ENCODE assay signal across 8 mouse cellular contexts in the genomic region with DNA sequence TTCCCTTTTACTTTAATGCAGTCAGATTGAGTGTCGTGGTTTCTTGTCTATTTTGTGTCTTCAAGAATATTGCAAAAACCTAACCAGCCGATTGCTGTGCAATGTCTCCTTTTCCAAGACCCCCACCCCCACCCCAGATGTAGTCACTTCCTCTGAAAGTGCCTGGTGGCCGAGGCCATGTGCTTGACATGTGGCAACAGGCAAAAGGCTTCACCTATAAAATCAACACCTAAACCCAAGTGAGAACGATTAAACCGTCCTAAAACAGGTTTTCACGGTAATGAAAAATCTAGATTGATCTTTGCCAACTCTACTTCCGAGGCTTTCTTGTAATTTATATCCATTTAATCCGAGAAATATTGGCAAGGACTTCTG. TPM values are rescaled to one million over a fixed set of nuclear protein-coding genes. Genes with fewer than 3 reads are reported as not detected.
DNase-seq lines count a peak whose midpoint lies in the region; ATAC-seq and TF ChIP-seq lines count a peak whose summit lies in the region.

No protein-coding gene starts in this region.

- no peaks in the 10 kb centered on the region for H3K9me3 ChIP-seq in intestine, embryonic 15.5 days
- no peaks in the 10 kb centered on the region for H3K9me3 ChIP-seq in midbrain, postnatal 0 days (ENCODE audit: low read length)

- H3K27ac ChIP-seq in spleen, adult 2 months (ENCODE audit: insufficient read depth, low read length): peak overlapping the region; percentile 98
- H3K27ac ChIP-seq in intestine, embryonic 15.5 days: no peak overlapping the region
- H3K27ac ChIP-seq in midbrain, postnatal 0 days (ENCODE audit: low read depth, low read length): peak overlapping the region; percentile 95; the same call in 1 of the 2 replicates

- no peak for ATAC-seq in intestine, embryonic 15.5 days
- no peak for ATAC-seq in midbrain, postnatal 0 days (ENCODE audit: low FRiP score)

- 0% methylated on average over 8 of the region's 8 CpGs for WGBS in spleen, adult 2 months
- under 1% methylated on average over 8 of the region's 8 CpGs for WGBS in intestine, embryonic 15.5 days
- under 1% methylated on average over 8 of the region's 8 CpGs for WGBS in midbrain, postnatal 0 days

- no peak for TF ChIP-seq CTCF in spleen, adult 2 months (IDR thresholded peaks at IDR 0.05; ENCODE audit: extremely low read depth, insufficient read depth, insufficient read length, insufficient replicate concordance)
- no peak for TF ChIP-seq CTCF in midbrain, postnatal 0 days (IDR thresholded peaks at IDR 0.05)

- peaks cover 3% of the 10 kb centered on the region for H3K4me1 ChIP-seq in spleen, adult 2 months (ENCODE audit: control insufficient read depth, insufficient read depth, insufficient read length)
- peaks cover 11% of the 10 kb centered on the region; the same call in 1 of the 2 replicates for H3K4me1 ChIP-seq in intestine, embryonic 15.5 days (replicated peaks)
- peaks cover 6% of the 10 kb centered on the region; the same call in 1 of the 2 replicates for H3K4me1 ChIP-seq in midbrain, postnatal 0 days (ENCODE audit: insufficient read depth, low read length)

- peak in 1 of 2 experiments; percentile 21 for DNase-seq in spleen, adult 2 months (ENCODE audit: low read depth in 1 of 2, low spot score in 2 of 2)
- DNase-seq in spleen, postnatal 14 days (ENCODE audit: low spot score in 2 of 2): no peak
- peak; percentile 66 for DNase-seq in embryo, embryonic 11 days
- DNase-seq in midbrain, postnatal 0 days (ENCODE audit: low spot score): no peak
- DNase-seq in right cerebral cortex, postnatal 36 days (ENCODE audit: low spot score in 2 of 2): no peak
- DNase-seq in cerebellum, adult 9-11 months: no peak
- no peak for DNase-seq in spleen, postnatal 36 days (ENCODE audit: low spot score in 2 of 2)

- peaks cover 15% of the 10 kb centered on the region for H3K36me3 ChIP-seq in spleen, adult 2 months (ENCODE audit: control insufficient read depth, insufficient read depth, low read length)
- H3K36me3 ChIP-seq in intestine, embryonic 15.5 days: peaks cover 6% of the 10 kb centered on the region
- H3K36me3 ChIP-seq in midbrain, postnatal 0 days (ENCODE audit: insufficient read depth, low read length): peaks cover 9% of the 10 kb centered on the region

- H3K4me3 ChIP-seq in spleen, adult 2 months (ENCODE audit: extremely low read depth, insufficient read depth, insufficient read length): peak overlapping the region; percentile 96
- H3K4me3 ChIP-seq in intestine, embryonic 15.5 days (replicated peaks): peak overlapping the region; percentile 99
- peak overlapping the region; percentile 99 for H3K4me3 ChIP-seq in midbrain, postnatal 0 days (ENCODE audit: low read depth, low read length)

- H3K27me3 ChIP-seq in spleen, adult 2 months (ENCODE audit: control insufficient read depth, insufficient read depth, low read length): no peaks in the 10 kb centered on the region
- no peaks in the 10 kb centered on the region for H3K27me3 ChIP-seq in intestine, embryonic 15.5 days (replicated peaks)
- no peaks in the 10 kb centered on the region for H3K27me3 ChIP-seq in midbrain, postnatal 0 days (ENCODE audit: insufficient read depth, low read length)

- no peak for TF ChIP-seq POLR2A in spleen, adult 2 months (IDR thresholded peaks at IDR 0.05; ENCODE audit: low read depth, low read length)

- peak overlapping the region; percentile 100 for H3K9ac ChIP-seq in intestine, embryonic 15.5 days
- H3K9ac ChIP-seq in midbrain, postnatal 0 days (replicated peaks; ENCODE audit: low read length, poor library complexity, severe bottlenecking): peak overlapping the region; percentile 97

- H3K4me2 ChIP-seq in intestine, embryonic 15.5 days (replicated peaks): peak overlapping the region; percentile 64
- H3K4me2 ChIP-seq in midbrain, postnatal 0 days (ENCODE audit: low read depth, low read length, poor library complexity, severe bottlenecking): peak overlapping the region; percentile 78

RNA-seq across cellular contexts. Expression of a gene that starts 1.1 kb away (rescaled TPM):
- 123 and 129 TPM in 2 replicates for polyA plus RNA-seq in spleen, adult 2 months (2012; rRNA removed)
- polyA plus RNA-seq in intestine, embryonic 15.5 days (2015; fragmentation: Nextera tagmentation; extraction: Ambion mirVana): 991 and 1,100 TPM in 2 replicates
- 178 and 197 TPM in 2 replicates for total RNA-seq in midbrain, postnatal 0 days (2014; rRNA removed)
- 550 and 577 TPM in 2 replicates for polyA plus RNA-seq in midbrain, postnatal 0 days (2015; fragmentation: Nextera tagmentation; extraction: Ambion mirVana)

RNA-seq across cellular contexts. Expression of a gene that starts 11.2 kb away (rescaled TPM):
- 17.8 and 31.4 TPM in 2 replicates for polyA plus RNA-seq in spleen, adult 2 months (2012; rRNA removed)
- 50.7 and 58.1 TPM in 2 replicates for polyA plus RNA-seq in intestine, embryonic 15.5 days (2015; fragmentation: Nextera tagmentation; extraction: Ambion mirVana)
- total RNA-seq in midbrain, postnatal 0 days (2014; rRNA removed): 21.7 and 22.5 TPM in 2 replicates
- 20.7 and 25.9 TPM in 2 replicates for polyA plus RNA-seq in midbrain, postnatal 0 days (2015; fragmentation: Nextera tagmentation; extraction: Ambion mirVana)

RNA-seq across cellular contexts. Expression of a gene that starts 14.2 kb away (rescaled TPM):
- polyA plus RNA-seq in spleen, adult 2 months (2012; rRNA removed): 0.73 and 1.3 TPM in 2 replicates
- polyA plus RNA-seq in intestine, embryonic 15.5 days (2015; fragmentation: Nextera tagmentation; extraction: Ambion mirVana): 3.3 and 4.1 TPM in 2 replicates
- total RNA-seq in midbrain, postnatal 0 days (2014; rRNA removed): 5.4 TPM in 1 of 2 replicates, not detected in the other
- polyA plus RNA-seq in midbrain, postnatal 0 days (2015; fragmentation: Nextera tagmentation; extraction: Ambion mirVana): 1.2 and 1.8 TPM in 2 replicates

RNA-seq across cellular contexts. Expression of a gene that starts 37.8 kb away (rescaled TPM):
- polyA plus RNA-seq in spleen, adult 2 months (2012; rRNA removed): 102 and 110 TPM in 2 replicates
- 11.0 and 12.2 TPM in 2 replicates for polyA plus RNA-seq in intestine, embryonic 15.5 days (2015; fragmentation: Nextera tagmentation; extraction: Ambion mirVana)
- 23.2 and 31.6 TPM in 2 replicates for total RNA-seq in midbrain, postnatal 0 days (2014; rRNA removed)
- polyA plus RNA-seq in midbrain, postnatal 0 days (2015; fragmentation: Nextera tagmentation; extraction: Ambion mirVana): 7.7 and 9.9 TPM in 2 replicates

RNA-seq across cellular contexts. Expression of a gene that starts 37.8 kb away (rescaled TPM):
- polyA plus RNA-seq in spleen, adult 2 months (2012; rRNA removed): 35.5 and 37.3 TPM in 2 replicates
- 154 and 161 TPM in 2 replicates for polyA plus RNA-seq in intestine, embryonic 15.5 days (2015; fragmentation: Nextera tagmentation; extraction: Ambion mirVana)
- 202 and 226 TPM in 2 replicates for total RNA-seq in midbrain, postnatal 0 days (2014; rRNA removed)
- polyA plus RNA-seq in midbrain, postnatal 0 days (2015; fragmentation: Nextera tagmentation; extraction: Ambion mirVana): 191 and 216 TPM in 2 replicates
